Mouse (Mus musculus) T-cell, adult 2 months (primary cell): ENCODE measurements around the gene Zbtb7b.

Experiments used
- DNase-seq: peaks from one replicate; pipeline ENCODE4 v3.0.0; 2022; ENCODE audit warnings: low spot score

Gene Zbtb7b

DNA sequence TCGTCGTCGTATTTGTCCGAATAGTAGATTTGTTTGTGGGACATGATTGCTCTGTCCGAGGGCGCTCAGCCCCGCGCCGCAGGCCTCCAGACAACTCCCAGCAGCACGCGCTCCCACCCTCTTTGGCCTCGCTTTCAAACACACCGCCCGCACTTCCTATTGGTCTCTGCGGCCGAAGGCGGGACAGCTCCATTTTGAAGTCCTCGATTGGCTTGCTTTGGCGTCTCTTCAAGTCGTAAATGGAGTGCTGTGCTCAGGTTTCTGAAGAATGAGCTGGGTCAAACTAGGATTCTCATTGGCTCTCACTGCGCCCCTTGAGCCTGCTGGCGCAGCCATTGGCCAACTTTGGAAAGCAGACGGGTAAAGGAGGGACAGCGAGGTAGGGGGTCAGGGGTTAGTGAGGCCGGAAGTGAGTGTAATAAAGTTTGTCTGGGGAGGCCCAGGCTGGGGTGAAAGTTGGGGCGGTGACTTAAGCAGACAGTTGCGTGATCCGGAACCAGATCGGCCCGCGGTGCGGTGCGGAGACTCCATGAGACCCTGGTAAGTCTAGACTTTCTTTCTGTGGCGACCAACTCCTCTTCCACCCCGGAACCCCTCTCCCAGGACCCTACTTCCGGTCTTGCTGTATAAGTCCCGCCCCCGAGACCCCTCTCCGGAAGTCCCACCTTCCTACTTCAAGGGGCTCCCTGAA, 23.7 kb upstream of the Zbtb7b start, which contains the start of the genes Cks1b and Shc1:
Cks1b (minus strand) TSS at position 214 of the 691 bp plus-strand sequence.
Shc1 (plus strand) TSS at position 274 of the 691 bp plus-strand sequence.
- DNase-seq, result peak; percentile 97

DNA sequence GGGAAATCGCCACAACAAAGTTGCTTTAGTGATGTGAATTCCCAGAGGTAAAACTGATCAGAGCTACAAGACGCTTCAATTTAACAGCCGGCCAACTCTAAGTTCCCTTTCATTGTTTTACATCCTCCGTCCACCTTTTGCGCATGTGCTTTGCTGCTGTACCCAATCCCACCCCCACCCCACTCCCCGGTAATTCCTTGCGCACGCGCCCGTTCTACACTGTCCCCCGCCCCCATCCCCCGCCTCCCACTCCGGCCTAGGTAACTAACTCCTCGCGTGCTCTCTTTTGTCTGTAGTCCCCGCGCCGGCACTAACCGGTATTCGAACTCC, 23.2 kb upstream of the Zbtb7b start:
- no peak for DNase-seq

DNA sequence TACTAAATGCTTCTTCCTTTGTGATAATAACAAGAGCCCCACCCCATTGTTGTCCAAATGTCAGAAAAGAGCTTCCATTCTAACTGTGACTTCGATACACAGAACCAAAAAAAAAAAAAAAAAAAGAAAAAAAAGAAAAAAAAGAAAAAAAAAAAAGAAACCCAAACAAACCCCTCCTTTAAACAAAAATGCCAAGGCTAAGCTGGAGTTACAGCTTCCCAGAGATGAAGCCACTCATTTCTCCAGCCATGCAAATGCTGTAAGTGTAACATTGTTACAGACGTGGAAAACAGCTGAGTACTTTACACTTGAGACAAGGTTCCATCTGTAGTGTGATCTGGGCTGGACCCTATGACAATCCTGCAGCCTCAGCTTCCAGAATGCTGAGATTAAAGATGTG, 22.6 kb upstream of the Zbtb7b start:
- DNase-seq, result no peak

DNA sequence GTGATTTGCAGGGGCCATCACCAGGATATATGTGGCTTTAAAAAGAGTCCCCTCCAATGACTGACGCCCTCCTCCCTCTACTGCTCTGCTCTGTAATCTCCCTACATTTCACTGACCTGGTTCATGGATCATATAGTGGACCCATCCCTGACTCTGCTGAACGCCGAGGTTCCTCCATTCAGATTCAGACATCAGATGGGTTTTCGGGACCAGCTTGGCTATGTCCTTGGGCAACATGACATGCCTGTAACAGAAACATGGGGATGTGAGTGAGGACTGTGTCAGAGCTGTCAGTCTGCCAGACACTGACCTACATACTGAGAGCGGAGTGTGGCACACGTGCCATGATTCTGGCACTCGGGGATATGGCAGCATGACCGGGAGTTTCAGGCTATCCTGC, 21.6 kb upstream of the Zbtb7b start:
- DNase-seq, result no peak

DNA sequence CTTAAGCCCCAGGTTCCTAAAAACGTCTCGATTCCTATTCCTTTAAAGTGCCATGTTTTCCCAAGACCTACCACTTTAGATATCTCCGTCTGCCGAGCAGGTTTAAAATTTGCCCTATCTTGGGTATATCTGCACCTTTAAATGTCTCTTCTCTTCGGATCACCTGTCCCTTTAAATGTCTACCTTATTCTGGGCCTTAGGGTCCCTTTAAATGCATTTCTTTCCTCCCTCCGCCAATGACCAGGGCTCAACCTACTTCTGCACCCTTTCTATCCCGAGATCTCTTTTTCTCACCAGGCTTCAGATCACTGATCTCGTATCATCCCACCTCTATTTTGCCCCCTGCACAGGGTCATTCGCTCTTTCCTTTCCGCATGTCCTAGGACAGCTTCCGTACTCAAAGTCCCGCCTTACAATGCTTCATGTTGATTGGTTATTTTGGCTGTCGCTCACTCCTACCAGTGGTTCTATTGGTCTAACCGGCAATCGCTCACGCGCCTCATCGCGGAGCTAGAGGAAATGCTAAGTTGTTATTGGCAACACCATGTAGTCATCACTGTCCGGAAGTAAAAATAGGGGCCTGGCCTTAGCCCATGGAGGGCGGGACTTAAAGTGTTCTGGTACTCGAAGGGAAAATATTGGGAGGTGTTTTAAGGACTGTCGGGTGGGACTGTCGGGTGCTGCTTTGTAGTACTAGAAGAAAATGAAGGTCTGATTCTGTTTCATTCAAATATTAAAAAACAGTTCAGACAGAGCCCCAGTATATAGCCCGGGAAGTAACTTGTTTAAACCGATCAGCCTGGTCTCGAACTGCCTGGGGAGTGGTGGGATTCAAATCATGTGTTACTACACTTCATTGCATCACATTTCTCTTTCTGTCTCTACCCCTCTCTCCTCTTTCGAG, 17.2 kb upstream of the Zbtb7b start, which contains the start of gene Flad1:
Flad1 (minus strand) TSS at position 381 of the 904 bp plus-strand sequence.
- peak; percentile 98 for DNase-seq

DNA sequence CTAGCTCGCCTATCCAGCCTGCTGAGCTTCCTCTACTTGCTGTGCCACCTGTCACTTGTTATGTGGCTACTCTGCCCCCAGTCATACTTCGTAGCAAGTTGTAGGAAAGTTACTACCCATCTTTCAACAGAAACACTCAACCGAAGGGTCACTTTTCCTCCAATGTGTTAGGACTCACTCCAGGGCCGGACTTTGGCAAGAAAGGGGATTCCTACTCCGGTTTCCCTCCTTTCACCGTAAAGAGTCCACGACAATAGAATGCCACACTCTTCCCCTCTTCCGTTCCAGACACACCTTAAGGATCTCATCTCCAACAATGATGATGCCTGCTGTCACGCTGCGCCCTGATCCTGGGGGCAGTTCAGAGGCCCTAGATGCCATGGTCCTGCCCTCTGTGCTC, 16.3 kb upstream of the Zbtb7b start:
- no peak for DNase-seq

DNA sequence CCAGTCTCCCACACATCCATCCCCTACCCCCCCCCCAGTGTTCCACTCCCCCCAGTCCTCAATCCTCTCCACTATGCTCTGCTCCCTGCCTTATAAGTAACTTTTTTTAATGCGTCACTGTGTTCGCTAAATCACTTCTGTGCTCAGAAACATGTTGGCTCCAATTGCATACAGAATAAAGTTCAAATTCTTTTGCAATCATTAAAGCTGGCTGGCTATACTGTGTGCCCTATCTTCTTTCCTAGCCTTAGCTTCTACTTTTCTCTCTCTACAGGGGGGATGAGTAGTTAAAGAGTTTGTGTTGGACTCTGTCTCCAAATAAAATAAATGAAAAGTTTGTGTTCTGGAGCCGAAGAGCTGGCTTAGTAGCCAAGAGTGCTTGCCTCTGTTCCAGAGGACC, 15.1 kb upstream of the Zbtb7b start:
- DNase-seq, result no peak

DNA sequence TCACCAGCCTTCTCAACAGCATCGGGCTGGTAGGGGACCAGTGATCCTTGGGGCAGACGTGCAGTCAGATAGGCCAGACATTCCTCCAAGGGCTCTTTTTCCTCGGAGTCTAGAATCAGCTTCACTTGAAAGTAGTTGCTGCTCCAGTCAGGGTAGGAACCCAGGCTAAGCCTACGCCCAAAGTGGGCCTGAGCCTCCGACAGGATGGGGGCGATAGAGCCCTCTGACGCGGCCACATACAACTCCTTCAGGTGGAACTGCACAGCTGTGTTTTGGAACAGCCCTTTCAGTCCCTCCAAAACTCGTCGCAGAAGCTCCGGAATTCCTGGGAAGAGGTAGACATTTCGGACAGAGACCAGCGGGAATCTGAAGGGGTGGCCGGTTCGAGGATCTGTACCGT, 13.9 kb upstream of the Zbtb7b start:
- DNase-seq, result no peak

DNA sequence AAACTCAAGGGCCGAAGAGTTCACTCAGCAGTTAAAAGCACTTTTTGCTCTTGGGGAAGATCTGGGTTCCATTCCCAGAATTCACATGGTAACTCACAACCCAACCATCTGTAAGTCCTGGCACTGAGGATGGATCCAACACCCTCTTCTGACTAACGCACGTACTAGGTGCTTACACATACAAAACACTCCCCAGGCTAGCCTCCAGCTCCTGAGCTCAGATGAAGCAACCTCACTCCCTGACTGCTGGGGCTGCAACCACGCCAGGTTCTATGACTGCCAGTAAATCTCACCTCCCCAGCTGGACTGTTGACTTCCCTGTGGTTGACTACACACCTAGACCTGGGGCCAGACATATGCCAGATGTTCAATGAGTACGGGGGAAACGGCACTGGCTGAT, 12.3 kb upstream of the Zbtb7b start:
- no peak for DNase-seq

DNA sequence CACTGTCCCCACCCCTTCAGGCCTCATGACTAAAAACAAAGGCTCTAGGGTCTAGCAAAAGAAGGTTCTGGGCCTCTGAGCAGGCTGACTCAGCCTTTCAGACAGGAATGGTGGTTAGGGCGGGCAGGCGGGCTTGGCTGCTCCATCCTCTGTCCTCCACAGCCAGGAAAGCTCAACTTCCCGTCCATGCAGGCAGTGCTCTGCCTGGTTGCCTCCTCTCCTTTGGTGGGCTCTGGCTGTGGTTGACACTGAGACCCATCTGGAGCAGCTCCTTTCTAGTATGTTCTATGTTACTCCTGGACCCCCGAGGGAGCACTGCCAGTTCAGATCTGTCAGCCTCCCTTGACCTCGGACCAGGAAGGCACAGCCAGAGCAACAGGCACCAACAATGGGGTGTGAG, 8.1 kb upstream of the Zbtb7b start, which contains the start of gene Lenep:
Lenep (minus strand) TSS at position 101 of the 400 bp plus-strand sequence.
- no peak for DNase-seq

DNA sequence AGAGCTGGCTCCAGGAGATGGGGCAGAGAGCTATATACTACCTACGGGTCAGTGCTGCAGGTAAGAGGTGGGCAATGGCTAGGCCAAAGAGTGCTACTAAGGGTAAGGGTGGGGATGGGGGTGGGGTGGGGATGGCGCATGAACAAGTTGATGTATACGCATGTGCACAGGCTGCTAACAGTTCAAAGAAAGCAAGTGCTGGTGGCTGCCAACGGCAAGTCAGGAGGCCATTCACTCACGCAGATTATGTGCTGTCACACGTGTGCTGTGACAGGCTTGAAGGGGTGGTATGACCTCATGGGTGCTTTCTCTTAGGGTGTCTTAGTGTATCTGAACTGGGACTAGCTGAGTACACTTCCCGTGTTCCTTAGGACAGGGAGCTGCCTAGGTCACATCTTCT, 6.8 kb upstream of the Zbtb7b start:
- no peak for DNase-seq

DNA sequence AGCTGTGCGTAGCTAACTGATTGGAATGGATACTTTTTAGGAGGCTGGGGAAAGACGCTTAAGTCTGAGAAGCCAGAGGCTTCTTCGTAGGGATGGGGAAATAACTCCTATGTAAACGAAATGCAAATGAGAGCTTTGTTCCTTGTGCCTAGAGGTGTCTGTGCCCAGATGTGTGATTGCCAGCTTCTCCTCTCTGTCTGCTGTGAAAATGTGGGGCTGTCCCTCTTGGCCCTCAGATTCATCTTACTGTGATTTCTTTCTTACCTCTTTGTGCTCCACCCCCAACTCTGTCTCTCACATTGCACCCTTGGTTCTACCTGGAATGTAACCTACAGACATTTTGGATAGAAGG, 2.1 kb upstream of the Zbtb7b start:
- no peak for DNase-seq

DNA sequence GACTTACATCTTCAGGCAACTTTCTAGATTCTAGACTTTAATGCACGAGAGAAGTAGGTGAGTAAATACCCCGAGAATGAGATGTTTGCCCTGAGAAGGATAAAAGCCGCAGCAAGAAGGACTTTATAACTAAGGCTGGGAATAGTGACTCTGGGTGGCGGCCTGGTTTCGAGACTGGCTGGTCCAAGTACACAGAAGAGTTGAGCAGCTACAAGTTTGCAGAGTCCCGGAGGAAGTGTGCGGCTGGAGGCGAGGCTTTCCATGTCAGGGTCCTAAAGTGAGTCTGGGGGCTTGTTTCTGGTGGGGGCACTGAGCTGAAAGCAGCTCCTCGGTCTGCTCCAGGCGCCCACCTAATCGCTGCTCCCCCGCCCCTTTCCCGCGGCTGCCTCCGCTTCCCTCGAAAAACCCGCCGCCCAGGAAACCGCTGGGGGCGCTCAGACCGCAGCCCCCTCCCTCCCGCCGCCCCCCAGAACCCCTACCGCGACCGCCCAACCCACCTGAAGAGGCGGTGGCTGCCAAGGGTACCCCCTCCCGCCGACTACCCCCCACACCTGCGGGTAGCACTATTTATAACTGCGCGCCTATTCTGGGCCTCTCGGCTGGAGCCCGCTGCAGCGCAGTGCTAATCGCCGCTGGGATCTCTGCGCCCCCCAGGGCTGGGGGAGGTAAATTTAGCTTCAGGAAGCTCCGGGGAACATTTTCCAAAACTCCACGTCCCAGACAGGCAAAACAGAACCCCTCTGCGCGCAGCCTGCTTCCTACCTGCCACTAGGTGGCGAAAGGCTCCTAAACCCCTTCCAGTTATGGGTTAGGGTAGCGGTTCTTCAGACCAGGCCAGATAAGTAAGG, 1.5 kb upstream of the Zbtb7b start:
- DNase-seq, result peak; percentile 48

DNA sequence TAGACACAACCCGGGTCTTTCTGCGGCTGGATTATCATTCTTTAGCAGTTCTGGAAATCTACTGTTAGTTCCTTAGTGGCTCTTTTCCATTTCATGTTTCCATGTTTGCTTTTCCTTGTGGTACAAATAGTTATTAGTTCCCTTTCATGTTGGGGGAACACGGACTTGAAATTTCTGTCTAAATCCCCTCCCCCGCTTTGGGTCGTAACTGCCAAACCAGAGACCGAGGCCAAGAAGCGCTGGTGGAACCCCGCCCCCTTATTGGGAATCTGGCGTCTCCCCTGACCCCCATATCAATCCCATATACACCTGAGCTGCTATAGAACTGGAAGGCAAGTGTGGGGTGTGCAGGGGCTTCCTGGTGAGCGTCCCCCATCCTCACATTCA, 836 bp upstream of the Zbtb7b start:
- no peak for DNase-seq

DNA sequence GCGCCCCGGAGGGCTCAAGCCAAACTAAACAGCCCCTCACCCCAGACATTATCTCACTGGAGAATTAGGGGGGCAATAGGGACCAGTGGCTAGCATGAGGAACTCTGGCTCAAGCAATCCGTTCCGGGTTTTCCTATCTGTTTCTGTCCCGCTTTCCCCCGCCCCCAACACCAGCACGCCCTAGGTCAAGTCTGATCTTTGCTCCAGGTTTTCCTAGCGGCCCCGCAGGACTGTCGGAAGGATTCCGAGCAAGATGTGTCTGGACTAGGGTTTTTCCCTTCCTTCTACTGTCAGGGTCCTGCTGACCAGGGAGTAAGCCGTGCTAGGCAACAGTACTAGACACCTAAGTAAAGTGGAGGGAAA, 299 bp upstream of the Zbtb7b start:
- no peak for DNase-seq

DNA sequence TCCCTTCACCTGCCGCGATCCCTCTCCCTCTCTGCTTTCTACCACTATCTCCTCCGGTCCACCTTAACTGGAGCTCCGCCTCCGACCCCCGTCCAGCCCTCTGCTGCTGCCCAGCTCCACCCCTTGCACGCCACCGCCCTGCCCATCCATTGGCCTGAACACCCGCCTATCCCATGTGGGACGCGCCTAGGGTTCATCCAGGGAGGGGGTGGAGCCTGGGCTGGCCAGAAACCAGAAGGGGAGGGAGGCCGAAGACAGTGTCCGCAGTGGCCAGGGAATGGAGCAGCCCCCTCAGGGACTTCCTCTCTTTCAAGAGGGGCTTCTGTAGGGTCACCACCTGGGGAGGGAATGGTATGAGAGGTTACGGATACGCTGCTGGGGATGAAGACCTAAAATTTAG, 971 bp downstream of the Zbtb7b start:
- peak; percentile 86 for DNase-seq

DNA sequence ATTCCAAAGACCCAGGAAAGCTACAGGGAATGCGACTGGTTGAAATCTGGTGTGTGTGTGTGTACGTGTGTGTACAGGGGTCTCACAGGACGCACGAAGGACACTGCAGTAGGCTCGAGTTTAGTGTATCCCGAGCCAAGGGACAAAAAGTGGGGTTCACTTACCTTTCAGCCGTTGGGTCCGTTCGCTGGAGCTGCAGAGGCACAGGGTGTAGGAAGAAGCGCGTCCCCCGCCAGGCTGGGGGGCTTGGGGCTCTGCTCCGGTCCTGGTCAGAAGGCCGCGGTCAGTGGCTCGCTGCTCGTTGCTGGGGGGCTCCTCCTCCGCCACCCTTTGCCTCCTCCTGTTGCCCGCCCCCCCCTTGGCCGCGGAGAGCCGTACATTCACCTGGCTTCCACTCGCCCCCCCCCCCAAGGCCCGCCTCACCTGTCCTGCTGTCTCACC, 1.7 kb downstream of the Zbtb7b start:
- DNase-seq, result no peak

DNA sequence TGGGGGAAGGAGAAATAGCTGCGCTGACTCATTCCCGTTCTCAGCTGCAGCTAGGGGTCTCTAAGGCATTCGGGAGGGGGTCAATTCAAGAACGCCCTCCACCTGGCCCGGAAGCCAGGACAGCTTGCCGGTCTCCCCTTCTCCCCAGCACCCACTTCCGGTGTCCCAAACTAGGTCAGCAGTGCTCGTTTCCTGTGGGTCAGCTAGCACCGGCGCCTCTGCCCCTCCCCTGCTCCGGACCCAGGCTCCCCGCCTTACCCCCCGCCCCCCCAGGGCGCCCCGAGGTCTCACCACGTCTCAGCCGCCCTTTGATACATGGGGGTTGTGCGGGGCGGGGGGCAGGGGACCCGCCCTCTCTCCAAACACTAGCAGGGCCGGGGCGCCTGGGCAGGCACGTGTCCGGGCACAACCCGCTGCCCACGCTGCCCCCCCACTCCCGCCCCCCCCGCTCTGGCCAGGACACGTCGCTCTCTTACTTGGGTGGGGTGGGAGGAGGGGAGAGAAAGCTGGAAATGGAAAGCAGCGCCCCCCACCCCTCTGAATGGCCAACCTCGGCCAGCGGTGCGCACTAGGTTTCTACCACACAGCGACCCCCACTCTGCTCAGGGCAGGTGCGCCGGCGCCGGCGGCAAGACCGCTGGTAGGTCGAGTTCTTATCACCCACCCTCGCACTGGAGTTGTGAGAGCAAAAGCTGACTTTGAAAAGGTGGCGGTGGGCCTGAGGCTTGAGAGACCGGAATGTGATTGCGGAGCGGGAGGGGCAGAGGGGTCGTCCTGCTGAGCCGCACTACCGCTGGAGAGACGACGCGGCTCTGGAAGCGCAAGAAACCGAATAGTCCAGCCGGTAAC, 2.7 kb downstream of the Zbtb7b start:
- no peak for DNase-seq

DNA sequence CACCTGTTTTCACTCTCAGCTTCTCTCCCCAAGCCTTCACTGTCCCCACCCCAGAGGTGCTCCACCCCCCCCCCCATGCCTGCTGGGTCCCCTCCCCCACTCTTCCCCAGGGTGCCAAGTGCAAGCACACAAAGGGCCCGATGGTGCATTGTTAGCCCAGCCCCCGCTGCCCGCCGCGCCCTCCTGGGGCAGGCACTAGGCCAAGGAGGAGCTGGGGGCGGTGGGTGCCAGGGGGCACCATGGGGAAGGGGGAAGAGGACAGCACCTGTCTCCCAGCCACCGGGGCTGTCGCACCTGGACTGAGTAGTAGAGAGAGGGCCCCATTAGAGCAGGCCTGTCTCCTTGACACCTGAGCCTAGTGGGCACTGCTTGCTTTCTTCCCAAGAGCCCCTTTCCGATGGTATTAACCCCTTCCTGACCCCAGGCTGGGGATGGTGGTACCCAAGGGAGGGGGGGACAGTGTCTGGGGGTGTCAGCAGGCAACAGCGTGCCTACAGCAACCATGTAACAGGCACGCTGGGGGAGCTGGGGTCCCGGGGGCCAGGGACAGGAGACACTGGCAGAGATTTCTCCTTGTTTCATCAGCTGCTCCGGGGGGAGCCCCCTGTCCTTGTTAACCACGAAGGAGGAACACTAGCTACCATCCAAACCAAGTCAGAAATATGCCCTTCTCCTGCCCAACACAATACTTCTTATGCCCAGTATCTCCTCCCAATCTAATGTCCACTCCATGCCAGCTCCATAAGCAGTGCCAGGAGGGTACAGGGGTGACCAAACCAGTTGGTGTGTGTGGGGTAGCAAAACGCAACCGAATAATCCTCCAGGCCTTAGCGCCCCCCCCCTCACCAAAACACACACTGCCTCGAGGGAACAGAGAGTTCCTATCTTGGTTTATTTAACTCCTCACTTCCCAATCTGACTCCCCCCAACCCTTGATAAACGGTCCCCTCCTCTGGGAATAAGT, 3.6 kb downstream of the Zbtb7b start:
- DNase-seq, result no peak

DNA sequence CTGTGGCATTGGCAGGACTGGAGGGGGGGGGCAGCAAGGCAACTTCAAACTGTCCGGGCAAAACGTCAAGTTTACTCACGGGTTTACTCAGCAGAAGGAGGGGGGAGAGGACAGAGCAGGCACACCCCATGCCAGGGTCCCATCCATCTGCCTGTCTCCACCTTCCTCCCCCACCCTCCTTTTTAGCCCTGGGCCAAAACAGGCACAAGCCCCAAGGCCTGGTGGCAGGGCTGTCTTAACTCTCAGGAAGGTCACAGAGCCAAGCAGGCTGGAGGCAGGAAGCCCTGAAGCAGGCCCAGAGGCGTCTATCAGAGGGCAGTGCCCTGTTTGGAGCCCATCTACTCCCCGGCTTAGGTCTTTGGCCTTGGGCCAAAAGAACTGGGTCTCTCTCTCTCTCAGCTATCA, 4.5 kb downstream of the Zbtb7b start:
- no peak for DNase-seq
